8 mouse cellular contexts compared by ENCODE assay signal in the genomic region with DNA sequence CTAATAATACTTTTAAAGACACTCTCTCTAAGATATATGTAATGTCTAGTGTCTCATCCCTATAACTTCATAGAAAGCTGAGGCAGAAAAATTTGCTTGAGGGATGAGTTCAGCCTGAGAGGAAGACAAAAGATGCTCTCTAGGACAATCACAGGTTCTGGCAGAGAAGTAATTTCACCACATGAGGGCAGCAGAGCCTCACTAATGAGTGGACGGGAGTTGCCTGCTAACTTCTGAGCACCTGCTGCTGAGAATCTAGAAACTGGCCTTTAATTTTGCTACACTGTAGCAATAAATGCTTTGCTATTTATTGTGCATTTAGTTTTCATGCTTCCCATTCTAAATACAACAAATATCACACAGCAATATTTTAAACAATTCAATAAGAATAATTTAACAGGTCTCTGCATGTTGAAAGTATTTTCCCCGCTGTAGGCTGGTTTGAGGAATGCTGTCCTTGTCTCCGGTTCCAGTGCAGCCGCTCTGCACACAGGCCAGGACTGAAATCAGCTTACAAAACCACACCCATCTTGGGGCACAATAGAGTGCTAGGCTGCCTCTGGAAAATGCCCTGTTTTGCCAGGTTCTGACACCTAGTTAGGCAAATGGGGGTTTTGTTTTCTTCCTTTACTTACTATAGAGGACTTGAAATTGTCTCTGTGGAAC. TPM values are rescaled to one million over a fixed set of nuclear protein-coding genes. Genes with fewer than 3 reads are reported as not detected.
DNase-seq lines count a peak whose midpoint lies in the region; ATAC-seq lines count a peak whose summit lies in the region.

No protein-coding gene starts in this region.

- DNase-seq in urinary bladder, adult 18-20 months (ENCODE audit: low spot score in 2 of 2) = peak; percentile 33 to 53
- DNase-seq in urinary bladder, adult 2 months (ENCODE audit: low spot score) = no peak
- DNase-seq in adrenal gland, postnatal 14 days = peak; percentile 87
- DNase-seq in embryonic facial prominence, embryonic 10.5 days (ENCODE audit: low spot score) = peak; percentile 77
- DNase-seq in kidney, postnatal 14 days = peak; percentile 80
- peak; percentile 62 to 75 for DNase-seq in lung, adult 18-20 months
- DNase-seq in right cerebral cortex, postnatal 25 days = peak; percentile 56

- H3K27me3 ChIP-seq in embryonic facial prominence, embryonic 10.5 days (replicated peaks; ENCODE audit: low read depth, poor library complexity, severe bottlenecking) = no peaks in the 10 kb centered on the region

- H3K4me1 ChIP-seq in embryonic facial prominence, embryonic 10.5 days = no peaks in the 10 kb centered on the region

- H3K27ac ChIP-seq in embryonic facial prominence, embryonic 10.5 days (replicated peaks) = no peak overlapping the region

- no peaks in the 10 kb centered on the region for H3K9me3 ChIP-seq in embryonic facial prominence, embryonic 10.5 days

- H3K36me3 ChIP-seq in embryonic facial prominence, embryonic 10.5 days (replicated peaks) = no peaks in the 10 kb centered on the region

- H3K4me3 ChIP-seq in embryonic facial prominence, embryonic 10.5 days = no peak overlapping the region

- 41% methylated on average over 4 of the region's 4 CpGs for WGBS in embryonic facial prominence, embryonic 10.5 days

- no peak for ATAC-seq in erythroid progenitor cell, adult 5-6 weeks (replicated peaks; ENCODE audit: low FRiP score, poor library complexity, severe bottlenecking)

RNA-seq across cellular contexts. Expression of a gene that starts 5.1 kb away (rescaled TPM):
- not detected in 2 replicates for polyA plus RNA-seq in urinary bladder, adult 2 months (2012; rRNA removed)
- total RNA-seq in adrenal gland, postnatal 14 days (2021) = not detected in 2 replicates
- not detected in 2 replicates for polyA plus RNA-seq in embryonic facial prominence, embryonic 10.5 days (2016; fragmentation: Nextera tagmentation; extraction: Ambion mirVana)
- not detected in 2 replicates for total RNA-seq in erythroid progenitor cell, adult 5-6 weeks (2015; ENCODE audit: low replicate concordance)
- total RNA-seq in erythroid progenitor cell, adult 5-6 weeks (2017; ENCODE audit: low replicate concordance) = not detected in 2 replicates

RNA-seq across cellular contexts. Expression of a gene that starts 54.0 kb away (rescaled TPM):
- polyA plus RNA-seq in urinary bladder, adult 2 months (2012; rRNA removed) = 171 and 244 TPM in 2 replicates
- total RNA-seq in adrenal gland, postnatal 14 days (2021) = 379 and 408 TPM in 2 replicates
- 208 and 232 TPM in 2 replicates for polyA plus RNA-seq in embryonic facial prominence, embryonic 10.5 days (2016; fragmentation: Nextera tagmentation; extraction: Ambion mirVana)
- total RNA-seq in erythroid progenitor cell, adult 5-6 weeks (2015; ENCODE audit: low replicate concordance) = 114 and 141 TPM in 2 replicates
- 101 and 162 TPM in 2 replicates for total RNA-seq in erythroid progenitor cell, adult 5-6 weeks (2017; ENCODE audit: low replicate concordance)
